8 mouse cellular contexts compared by ENCODE assay signal in genomic region chr12:84192280-84192679, GRCm38 (mm10). TPM values are rescaled to one million over a fixed set of nuclear protein-coding genes. Genes with fewer than 3 reads are reported as not detected.
DNase-seq lines count a peak whose midpoint lies in the region; ATAC-seq lines count a peak whose summit lies in the region.

No protein-coding gene starts in this region.

- no peak overlapping the region for H3K27ac ChIP-seq in forebrain, embryonic 11.5 days (ENCODE audit: low read depth, low read length)
- peak overlapping the region; percentile 98 for H3K27ac ChIP-seq in liver, embryonic 12.5 days
- peak overlapping the region; percentile 99 for H3K27ac ChIP-seq in stomach, embryonic 15.5 days

- peak; percentile 95 for DNase-seq in heart, adult 11 months
- no peak for DNase-seq in heart, postnatal 25 days (ENCODE audit: low spot score)
- peak; percentile 70 for DNase-seq in A20 (ENCODE audit: low read depth, low spot score)
- no peak for DNase-seq in forebrain, embryonic 11.5 days (ENCODE audit: low spot score)
- DNase-seq in urinary bladder, adult 18-20 months (ENCODE audit: low spot score in 2 of 2), result no peak
- no peak for DNase-seq in adrenal gland, postnatal 4 days (ENCODE audit: low spot score in 2 of 2)

- peak overlapping the region; percentile 97 for H3K4me2 ChIP-seq in forebrain, embryonic 11.5 days (ENCODE audit: low read depth, low read length, severe bottlenecking)
- peak overlapping the region; percentile 99 for H3K4me2 ChIP-seq in liver, embryonic 12.5 days
- peak overlapping the region; percentile 74 for H3K4me2 ChIP-seq in stomach, embryonic 15.5 days

- no peaks in the 10 kb centered on the region for H3K9me3 ChIP-seq in forebrain, embryonic 11.5 days (ENCODE audit: control insufficient read depth, low read length)
- H3K9me3 ChIP-seq in liver, embryonic 12.5 days (replicated peaks), result no peaks in the 10 kb centered on the region
- H3K9me3 ChIP-seq in stomach, embryonic 15.5 days, result no peaks in the 10 kb centered on the region

- no peaks in the 10 kb centered on the region for H3K36me3 ChIP-seq in forebrain, embryonic 11.5 days (ENCODE audit: control insufficient read depth, insufficient read depth, low read length)
- H3K36me3 ChIP-seq in liver, embryonic 12.5 days, result peaks cover 32% of the 10 kb centered on the region
- no peaks in the 10 kb centered on the region for H3K36me3 ChIP-seq in stomach, embryonic 15.5 days

- no peak for ATAC-seq in forebrain, embryonic 11.5 days (replicated peaks; ENCODE audit: low FRiP score)
- no peak for ATAC-seq in liver, embryonic 12.5 days
- no peak for ATAC-seq in stomach, embryonic 15.5 days (ENCODE audit: insufficient read depth, low FRiP score, low read depth)

- H3K4me3 ChIP-seq in forebrain, embryonic 11.5 days (ENCODE audit: low read depth, low read length), result peak overlapping the region; percentile 71
- peak overlapping the region; percentile 87 for H3K4me3 ChIP-seq in liver, embryonic 12.5 days
- H3K4me3 ChIP-seq in stomach, embryonic 15.5 days (replicated peaks), result peak overlapping the region; percentile 73

- intact Hi-C loops in heart, postnatal 25 days (cut with DNase I), result loop anchor here (2.0 kb wide), 1 partner anchor 27 kb away; the partner anchor contains the start of gene Elmsan1

- H3K9ac ChIP-seq in forebrain, embryonic 11.5 days (ENCODE audit: low read length), result peak overlapping the region; percentile 96
- H3K9ac ChIP-seq in liver, embryonic 12.5 days, result peak overlapping the region; percentile 99
- peak overlapping the region; percentile 75 for H3K9ac ChIP-seq in stomach, embryonic 15.5 days

- H3K27me3 ChIP-seq in forebrain, embryonic 11.5 days (ENCODE audit: control insufficient read depth, insufficient read depth, low read length), result no peaks in the 10 kb centered on the region
- no peaks in the 10 kb centered on the region for H3K27me3 ChIP-seq in liver, embryonic 12.5 days (replicated peaks)
- H3K27me3 ChIP-seq in stomach, embryonic 15.5 days (replicated peaks), result no peaks in the 10 kb centered on the region

- peaks cover 23% of the 10 kb centered on the region for H3K4me1 ChIP-seq in forebrain, embryonic 11.5 days (replicated peaks; ENCODE audit: control insufficient read depth, insufficient read depth, low read length)
- peaks cover 85% of the 10 kb centered on the region for H3K4me1 ChIP-seq in liver, embryonic 12.5 days
- H3K4me1 ChIP-seq in stomach, embryonic 15.5 days, result peaks cover 69% of the 10 kb centered on the region

- 1% methylated on average over 13 of the region's 13 CpGs for WGBS in forebrain, embryonic 11.5 days
- 2% methylated on average over 13 of the region's 13 CpGs for WGBS in liver, embryonic 12.5 days (ENCODE audit: insufficient replicate concordance)
- WGBS in stomach, embryonic 15.5 days, result 4% methylated on average over 13 of the region's 13 CpGs

RNA-seq across cellular contexts. Expression of gene Elmsan1, which starts 26.4 kb away (rescaled TPM):
- 10 to 100 TPM; 13.8 to 17.7 TPM for total RNA-seq in heart, postnatal 25 days (2021)
- 7.6 and 9.6 TPM in 2 replicates for polyA plus RNA-seq in forebrain, embryonic 11.5 days (2014; fragmentation: Nextera tagmentation; extraction: Ambion mirVana)
- 6.9 and 8.0 TPM in 2 replicates for polyA plus RNA-seq in liver, embryonic 12.5 days (2016; fragmentation: Nextera tagmentation; extraction: Ambion mirVana)
- 9.9 and 10.5 TPM in 2 replicates for polyA plus RNA-seq in stomach, embryonic 15.5 days (2015; fragmentation: Nextera tagmentation; extraction: Ambion mirVana)
- total RNA-seq in adrenal gland, postnatal 4 days (2021), result 10 to 100 TPM; 30.2 to 34.8 TPM

RNA-seq across cellular contexts. Expression of gene Pnma1, which starts 44.0 kb away (rescaled TPM):
- total RNA-seq in heart, postnatal 25 days (2021), result under 1 TPM; 0.14 to 0.18 TPM
- polyA plus RNA-seq in forebrain, embryonic 11.5 days (2014; fragmentation: Nextera tagmentation; extraction: Ambion mirVana), result 1.9 and 2.8 TPM in 2 replicates
- polyA plus RNA-seq in liver, embryonic 12.5 days (2016; fragmentation: Nextera tagmentation; extraction: Ambion mirVana), result 0.08 and 0.20 TPM in 2 replicates
- 0.76 and 0.94 TPM in 2 replicates for polyA plus RNA-seq in stomach, embryonic 15.5 days (2015; fragmentation: Nextera tagmentation; extraction: Ambion mirVana)
- total RNA-seq in adrenal gland, postnatal 4 days (2021), result 1 to 10 TPM in 1 of 2 experiments, under 1 TPM in 1; 0.92 to 1.0 TPM

Comparison
In these comparisons a context has a peak if more than half of its experiments do, and no peak if none do; other contexts are left out.
1. DNase-seq: peak in heart, adult 11 months (single experiment) and A20 (single experiment); none in heart, postnatal 25 days (single experiment), forebrain, embryonic 11.5 days (single experiment), urinary bladder, adult 18-20 months (0 of 2) and adrenal gland, postnatal 4 days (0 of 2).
2. Peak in every context shown above with its lines, with median percentiles within 50 percentile points of each other: H3K4me2 ChIP-seq, H3K4me3 ChIP-seq and H3K9ac ChIP-seq.